Mouse (Mus musculus) lung, postnatal 14 days (tissue): ENCODE measurements around the gene Slc30a3.

Experiments
- DNase-seq: peaks from one replicate; pipeline ENCODE4 v3.0.0; 2021

The Slc30a3 gene

DNA sequence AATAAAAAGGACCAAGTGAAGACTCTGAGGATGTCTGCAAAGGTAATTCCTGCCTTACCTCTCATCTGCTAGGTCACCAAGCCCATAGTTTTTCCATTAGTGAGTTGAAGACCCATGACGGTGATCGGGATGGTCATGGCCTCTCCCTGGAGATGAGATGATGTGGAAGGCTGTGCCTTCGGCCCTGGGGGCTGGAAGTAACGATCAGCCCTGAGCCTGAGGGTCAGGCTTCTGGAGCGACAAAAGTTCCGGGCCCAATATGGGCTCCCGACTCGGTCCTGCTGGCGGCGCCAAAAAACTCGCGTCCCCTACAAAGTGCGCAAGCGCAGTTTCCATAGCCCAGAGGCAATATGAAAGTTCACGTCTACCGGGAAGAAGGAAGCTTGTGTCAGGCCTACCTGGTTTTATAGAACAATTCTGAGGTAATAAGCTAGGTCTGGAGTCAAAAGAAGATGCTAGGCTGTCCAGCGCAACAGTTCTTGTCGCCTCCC is at the start of gene Slc30a3:
Gene Slc30a3 (minus strand): TSS at position 238 of the 491 bp plus-strand sequence.
- no peak for DNase-seq

DNA sequence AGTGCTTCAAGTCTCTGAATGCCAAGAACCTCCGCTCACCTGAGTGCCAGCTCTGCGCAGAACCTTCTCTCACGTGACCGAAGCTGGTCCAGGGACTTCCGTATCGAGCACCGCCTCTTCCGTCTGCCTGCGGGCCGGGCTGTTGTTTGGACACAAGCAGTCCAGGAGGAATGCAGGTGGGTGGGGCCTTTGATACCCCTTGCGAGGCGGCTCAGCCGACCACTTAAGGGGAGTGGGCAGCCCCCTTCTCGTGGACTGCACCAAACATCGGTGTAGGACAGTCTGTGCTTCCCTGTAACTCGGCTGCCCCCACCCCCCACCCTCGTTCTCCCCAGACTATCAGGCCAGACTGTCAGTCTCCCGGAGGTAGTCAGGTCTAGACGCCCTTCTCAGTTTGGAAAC is 46.1 kb upstream of the Slc30a3 start, which contains the start of gene Mpv17:
Gene Mpv17 (minus strand): TSS at position 100 of the 402 bp plus-strand sequence.
- DNase-seq, result peak; percentile 82

DNA sequence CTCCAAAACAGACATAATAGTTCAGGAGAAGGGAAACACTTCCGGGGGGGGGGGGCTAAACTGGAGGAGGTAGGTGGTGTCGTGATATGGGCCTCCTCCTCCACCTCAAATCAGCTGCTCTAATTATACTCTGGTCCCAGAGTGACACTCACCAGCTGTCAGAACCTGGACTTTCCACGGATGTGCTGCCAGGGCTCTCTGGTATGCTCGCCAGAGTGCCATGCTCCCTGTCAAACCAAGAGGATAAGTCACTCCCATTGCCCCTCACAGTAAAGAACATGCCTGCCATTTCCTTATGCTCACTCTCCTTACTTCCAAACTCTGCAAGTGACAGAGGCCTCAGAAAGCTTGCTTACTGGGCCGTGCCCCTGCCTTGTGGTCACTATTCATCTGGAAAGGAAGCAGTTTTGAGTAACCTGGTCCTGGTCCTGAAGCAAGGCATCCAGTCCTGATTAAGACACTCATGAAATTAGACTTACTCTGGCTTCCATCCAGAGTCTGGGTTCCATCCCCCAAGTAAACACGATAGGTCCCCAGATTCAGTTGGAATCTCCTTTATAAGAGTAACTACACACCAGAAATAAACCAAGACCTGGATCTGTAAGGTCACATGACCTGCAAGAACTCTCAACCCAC is 45.6 kb upstream of the Slc30a3 start:
- no peak for DNase-seq

DNA sequence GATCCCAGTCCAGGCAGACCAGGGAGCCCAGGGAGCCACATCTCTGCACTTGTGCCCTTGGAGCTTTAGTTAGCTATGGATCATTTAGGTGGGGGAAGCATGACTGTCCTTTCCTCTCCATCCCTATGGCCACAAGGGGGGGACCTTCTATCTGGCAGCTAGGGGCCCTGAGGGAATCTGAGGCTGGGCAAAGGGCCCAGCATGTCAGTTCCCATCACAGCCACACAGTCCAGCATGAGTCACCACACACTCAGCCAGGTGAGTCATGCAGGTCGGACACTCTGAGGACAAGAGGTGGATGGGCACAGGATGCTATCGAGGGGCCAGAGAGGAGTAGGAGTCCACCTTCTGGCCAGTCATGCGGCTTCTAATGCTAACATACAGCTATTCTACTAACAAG is 43.7 kb upstream of the Slc30a3 start:
- no peak for DNase-seq

DNA sequence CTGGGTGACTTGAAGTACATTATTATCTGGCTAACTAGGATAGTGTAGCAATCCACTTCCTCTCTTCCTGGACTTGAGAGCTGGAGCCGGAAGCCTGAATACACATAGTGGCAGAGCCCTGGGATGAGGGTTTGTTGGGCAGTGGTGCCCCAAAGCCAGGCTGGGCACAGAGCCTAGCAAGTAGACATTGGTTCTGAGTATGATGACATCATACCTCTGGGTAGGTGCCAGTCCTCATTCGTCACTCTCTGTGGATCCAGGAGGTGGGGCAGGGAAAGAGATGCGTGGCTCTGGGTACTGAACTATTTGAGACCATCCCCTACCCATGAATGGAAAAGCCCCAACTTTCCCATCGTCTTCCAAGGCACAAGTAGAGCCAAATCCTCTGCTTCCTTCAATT is 41.7 kb upstream of the Slc30a3 start:
- no peak for DNase-seq

DNA sequence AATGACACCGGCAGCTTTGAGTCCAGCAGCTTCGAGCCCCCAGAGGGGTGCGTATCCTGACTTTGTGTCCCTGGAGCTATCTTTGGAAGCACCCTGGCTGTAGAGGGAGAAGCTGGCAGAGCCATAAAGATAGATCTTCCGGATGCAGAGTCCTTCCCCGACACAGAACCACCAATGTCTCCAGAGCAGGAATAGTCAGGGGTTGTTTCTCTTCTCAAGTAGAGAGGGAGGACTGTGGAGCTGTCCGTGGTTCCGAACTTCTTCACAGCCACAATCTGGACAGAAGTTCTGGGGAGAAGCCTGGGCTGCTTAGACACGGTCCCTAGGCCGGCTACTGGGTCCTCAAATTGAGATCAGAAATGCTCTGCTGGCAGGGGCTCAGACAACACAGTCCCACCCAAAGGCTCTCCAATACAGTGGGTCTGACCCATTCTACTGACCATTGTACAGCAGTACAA is 31.0 kb upstream of the Slc30a3 start:
- peak; percentile 14 for DNase-seq

DNA sequence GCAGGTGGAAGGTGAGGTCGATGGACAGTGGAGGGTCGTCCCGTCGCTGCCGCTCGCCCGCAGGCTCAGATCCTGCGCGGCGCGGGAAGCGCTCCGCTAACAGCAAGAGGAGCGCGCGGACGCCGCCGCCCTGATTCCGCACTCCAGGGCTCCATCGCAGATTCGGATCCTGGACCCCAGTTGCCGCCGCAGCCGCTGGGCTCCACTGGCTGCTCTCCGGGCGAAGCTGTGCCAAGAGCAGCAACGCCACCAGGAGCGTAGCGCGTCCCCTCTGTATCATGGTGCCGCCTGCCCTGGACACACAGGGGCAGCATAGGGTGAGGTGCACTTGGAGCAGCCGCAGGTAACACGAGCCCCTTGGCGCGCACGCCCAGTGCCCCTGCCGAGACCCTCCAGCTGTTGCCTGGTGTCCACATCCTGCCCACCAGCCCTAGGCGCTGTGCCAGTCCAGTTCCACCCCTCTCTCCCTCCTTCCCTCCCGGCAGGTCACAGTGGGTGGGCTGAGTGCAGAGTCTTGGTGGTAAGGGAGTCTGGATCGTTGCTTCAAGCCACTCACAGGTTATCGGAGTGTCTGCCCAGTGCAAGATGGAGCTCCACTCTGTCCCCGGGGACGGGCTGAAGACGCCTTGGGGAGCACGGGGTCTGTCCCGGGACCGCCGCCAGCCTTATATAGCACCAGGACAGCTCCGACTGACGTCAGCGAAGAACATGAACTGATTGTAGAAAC is 30.4 kb upstream of the Slc30a3 start, which contains the start of gene Ucn:
Gene Ucn (minus strand): TSS at position 589 of the 727 bp plus-strand sequence.
- no peak for DNase-seq

DNA sequence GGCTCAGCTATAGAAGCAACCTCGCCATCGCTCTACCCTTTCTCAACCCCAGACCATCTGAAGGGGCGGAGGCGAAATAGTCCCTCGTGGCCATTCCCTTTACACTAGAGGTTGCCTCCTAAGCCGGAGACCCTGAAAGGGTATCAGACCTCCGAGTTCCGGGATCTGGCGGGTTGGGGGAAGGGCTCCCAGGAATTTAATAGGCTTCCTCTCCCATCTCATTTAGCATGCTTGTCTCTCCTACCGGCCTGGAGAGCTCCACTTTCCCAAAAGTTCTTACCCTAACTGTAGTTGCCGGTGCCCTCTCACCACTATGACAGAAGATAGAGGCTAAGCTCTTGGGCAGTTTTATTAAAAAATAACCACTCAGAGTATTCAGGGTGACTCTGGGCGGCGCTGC is 29.6 kb upstream of the Slc30a3 start:
- no peak for DNase-seq

DNA sequence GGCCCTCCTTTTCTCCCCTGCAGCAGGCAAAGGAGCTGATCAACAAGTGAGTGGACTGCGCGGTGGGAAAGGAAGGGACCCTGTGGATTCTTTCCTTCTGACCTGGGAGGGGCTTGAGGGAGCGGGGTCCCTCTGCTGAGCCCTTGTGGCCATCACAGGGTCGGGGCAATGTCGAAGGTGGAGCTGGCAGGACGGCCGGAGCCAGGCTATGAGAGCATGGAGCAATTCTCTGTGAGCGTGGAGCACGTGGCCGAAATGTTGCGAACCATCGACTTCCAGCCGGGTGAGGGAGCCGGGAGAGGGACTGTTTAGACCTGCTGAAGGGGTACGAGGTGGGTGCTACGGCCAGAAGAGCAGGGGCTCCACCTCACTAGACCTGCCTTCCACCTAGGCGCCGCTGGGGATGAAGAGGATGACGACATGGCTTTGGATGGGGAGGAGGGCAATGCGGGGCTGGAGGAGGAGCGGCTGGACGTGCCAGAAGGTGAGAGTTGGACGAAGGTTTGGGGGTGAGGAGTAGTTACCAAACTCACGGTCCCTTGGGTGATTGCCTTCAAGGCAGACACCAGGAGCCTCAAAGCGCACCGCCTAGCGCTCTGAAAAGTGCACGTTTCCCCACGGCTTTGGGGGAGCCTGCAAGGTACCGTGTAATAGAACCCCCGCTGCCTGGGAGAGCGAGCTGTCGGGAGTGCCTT is 28.8 kb upstream of the Slc30a3 start:
- DNase-seq, result no peak

DNA sequence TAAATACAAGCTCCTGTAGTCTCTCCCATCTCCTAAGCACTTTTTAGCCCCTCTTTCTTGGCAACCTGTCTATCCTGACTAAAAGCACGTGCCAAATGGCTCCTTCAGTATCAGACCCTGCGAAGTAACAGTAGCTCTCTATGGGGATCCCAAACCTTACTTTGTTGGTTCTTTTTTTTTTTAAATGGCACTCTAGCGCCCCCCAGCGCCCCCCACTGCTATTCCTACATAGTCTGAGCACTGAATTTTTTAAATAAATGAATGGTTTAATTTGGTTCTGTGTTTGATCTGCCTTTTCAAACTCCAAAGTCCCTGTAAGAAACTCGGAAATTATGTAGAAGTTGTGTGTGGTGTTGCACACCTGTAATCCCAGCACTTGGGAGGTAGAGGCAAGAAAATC is 18.0 kb upstream of the Slc30a3 start:
- no peak for DNase-seq

DNA sequence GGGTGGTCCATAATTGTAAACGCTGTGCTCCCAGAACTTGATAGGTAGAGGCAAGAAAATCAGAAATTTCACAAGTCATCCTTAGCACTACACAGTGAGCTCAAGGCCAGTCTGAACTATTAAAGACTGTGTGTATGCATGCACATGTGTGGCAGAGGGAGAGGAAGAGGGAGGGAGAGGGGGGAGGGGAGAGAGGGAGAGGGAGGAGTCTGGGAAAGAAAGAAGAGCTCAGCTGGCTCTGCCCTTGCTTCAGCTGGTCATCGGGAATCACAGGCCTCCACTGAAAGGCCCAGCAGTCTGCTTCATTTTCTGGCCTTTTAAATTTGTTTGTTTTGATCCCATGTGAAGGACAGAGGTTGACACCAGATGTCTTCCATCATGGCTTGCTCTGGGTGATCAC is 15.4 kb upstream of the Slc30a3 start:
- no peak for DNase-seq

DNA sequence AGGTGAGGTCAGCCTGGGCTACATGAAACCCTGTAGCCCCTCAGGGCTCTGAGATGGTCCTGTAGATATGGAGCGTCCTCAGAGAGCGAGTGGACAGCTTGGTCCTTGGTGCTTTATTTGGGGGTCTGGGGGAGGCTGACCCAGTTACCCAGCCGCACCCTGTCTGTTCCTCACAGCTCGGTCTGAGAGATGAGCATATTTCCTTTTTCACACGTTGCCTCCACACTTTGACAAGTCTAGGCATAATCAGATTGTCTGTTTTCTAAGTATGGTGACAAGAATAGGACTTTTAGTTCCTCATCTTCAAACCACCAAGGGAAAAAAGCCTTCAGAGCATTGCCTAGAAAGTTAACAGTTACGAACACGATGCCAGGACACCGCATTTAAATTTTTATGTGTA is 13.1 kb upstream of the Slc30a3 start:
- no peak for DNase-seq

DNA sequence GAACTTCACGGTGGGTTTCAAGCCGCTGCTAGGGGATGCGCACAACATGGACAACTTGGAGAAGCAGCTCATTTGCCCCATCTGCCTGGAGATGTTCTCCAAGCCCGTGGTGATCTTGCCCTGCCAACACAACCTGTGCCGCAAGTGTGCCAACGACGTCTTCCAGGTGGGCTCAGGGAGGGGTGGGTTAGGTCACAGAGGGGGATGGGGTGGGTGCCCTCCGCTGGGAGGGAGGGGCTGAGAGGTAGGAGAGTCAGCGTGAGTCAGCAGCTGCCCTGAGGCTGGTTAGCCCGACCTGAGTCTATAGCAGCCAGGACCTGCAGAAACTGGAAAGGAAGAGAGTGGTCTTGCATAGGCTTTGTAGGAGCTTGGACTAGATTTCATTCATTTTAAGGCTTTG is 8.9 kb upstream of the Slc30a3 start:
- DNase-seq, result no peak

DNA sequence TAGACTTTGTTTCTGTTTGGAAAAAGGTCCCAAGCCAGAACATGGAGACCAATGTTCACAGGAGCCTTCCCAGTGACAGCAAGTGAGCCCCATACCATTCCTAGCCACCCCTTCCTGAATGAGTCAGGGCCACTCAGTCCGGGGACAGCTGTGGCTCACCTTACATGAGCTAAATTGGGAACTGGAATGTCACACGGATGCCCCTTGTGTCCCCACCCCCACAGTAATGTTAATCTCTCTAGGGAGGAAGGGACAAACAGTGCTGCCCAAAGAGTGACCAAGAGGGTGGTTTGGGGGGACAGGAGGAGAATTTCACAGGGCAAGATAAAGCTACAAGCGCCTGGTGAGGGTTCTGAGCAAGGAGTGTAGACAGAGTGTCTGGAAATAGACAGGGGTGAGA is 8.3 kb upstream of the Slc30a3 start, which contains the start of gene Trim54:
Gene Trim54 (plus strand): TSS at position 359 of the 400 bp plus-strand sequence.
- DNase-seq, result no peak

DNA sequence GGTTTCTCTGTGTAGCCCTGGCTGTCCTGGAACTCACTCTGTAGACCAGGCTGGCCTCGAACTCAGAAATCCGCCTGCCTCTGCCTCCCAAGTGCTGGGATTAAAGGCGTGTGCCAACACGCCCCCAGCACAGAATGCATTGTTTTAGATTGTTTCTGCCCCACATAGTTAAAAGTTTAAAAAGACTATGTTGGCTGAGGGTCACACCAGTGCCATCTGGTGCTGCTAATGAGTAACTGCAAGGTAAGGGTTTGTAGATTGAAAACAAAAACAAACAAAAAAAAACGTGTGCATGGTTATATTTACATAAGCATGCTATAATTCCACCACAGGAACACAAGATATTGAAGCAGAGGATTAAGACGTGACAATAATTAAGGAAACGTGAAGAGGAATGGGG is 2.7 kb upstream of the Slc30a3 start:
- no peak for DNase-seq

DNA sequence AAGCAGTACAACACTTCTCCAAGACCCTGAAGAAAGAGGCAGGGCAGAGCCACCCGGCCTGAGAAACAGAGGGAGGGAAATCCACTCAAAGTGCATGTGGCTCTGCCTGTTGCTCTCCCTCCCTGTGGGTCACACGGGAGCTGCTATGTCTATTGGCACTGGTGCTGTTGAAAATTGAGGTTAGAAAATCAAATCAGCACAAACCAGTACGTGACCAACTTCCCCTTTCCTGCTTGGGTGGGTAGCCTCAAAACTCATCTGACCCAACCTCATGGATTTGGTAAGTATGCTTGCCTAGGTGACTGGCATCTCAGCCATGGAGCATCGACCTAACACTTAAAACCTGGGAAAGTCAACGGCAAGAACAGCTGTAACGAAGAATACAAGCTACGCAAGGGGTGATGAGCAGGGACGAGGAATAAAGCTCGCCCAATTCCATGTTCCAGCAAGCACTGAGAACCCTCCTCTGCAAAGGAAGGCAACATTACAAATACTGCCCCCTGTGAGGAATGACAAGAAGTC is 2.2 kb downstream of the Slc30a3 start, which contains the start of gene Dnajc5g:
Gene Dnajc5g (plus strand): TSS at position 472 of the 522 bp plus-strand sequence.
- no peak for DNase-seq

DNA sequence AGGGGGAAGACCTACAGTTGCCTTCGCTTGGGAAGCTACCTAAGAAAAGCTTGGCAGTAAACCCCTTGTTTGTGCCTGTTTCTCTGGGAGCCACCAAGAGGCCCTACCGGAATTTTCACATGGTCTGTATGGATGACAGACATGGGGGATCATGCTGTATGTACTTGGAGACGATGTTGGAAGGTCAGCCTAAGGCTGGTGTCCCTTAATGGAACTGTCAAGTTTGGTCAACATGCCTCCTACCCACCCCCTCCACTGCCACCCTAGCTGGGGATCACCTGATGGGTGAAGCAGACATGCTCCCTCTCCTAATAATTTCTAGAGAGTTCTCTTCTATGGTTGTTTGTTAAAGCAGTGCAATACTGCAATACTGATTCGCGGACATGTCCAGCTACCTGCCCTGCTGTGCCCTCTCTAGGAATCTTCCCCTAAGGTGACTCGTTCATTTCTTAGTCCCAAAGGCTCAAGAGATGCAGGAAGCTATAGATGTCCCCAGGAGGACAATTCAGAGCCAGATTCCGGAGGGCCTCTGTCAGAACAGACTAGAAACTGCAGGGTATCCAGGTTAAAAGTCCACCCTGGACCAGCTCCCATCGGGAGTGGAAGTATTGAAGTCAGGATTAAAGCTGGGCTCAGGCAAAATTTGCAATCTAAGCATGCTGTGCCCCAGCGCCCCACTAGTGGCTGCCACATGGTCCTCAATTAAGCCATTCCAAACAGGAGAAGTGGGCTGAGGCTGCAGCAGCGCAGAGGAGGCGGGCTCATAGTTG is 12.1 kb downstream of the Slc30a3 start:
- no peak for DNase-seq

DNA sequence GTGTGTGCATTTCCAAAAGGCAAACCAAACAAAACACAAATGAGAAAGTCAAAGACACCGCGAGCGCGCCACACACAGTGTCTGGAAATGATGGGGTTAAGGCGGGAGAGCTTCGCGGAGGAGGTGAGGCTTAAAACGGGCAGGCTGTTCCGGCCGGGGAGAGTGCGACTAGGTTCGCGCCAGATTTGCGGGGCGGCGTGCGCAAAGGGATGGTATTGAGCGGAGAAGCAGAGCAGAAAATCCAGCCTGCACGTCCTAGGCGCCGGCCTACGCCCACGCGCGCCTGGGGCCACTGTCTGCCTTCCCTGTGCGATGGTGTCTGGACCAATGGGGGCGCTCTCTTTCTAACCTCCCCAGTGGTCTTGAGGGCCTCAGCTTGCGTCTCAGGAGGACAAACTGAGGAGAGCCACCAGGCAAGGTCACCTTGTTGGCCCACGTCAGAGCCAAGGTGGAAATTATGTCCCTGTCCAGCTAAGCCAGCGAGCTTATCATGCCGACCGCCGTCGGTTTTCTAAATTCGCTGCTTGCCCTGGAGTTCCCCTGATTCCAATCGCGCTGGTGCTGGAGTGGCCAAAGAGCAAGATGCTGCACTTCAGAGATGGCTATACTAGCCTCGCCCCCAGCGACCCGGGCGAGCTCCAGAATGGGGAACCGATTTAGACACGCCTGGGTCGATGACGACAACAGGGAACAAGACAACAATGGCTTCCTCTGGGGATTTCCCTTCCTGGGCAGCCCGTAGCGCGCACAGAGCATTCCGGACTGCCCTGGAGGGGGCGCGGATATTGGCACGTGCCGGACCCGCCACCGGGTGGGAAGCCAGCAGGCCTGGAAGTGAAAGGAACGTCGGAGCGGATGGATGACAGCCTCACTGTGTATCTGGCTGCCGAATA is 13.0 kb downstream of the Slc30a3 start:
- peak; percentile 68 for DNase-seq

DNA sequence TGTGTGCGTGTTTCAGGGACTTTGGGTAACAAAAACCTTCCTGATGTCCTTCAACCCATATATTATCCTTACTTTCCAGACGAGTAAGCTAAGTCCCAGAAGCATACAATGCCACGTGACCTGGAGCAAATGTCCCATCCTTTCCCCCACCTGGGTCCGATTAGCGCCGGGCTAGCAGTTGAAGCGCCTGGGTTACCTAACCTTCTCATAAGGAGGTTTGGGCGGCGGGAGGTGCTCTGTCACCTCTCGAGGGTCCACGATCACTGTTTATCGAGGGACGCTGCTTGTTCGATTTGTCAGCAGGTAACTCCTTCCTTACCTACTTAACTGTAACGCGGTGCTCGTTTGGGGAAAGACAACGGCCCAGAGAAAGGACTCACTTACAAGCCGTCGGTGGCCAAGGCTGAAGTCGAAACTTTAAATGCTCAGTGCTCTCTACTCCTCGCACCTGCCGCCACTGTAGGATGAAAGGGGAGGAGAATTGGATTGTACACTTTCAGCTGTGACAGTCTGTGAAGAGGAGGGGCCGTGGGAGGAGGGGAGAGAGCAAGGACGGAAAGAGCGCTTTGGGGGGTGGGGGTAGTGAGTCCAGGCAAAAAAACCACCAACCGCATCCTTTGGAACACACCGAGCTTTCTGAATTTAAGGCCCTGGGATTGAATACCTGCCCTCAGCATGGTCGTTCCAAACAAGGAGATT is 13.8 kb downstream of the Slc30a3 start:
- DNase-seq, result no peak
